Mouse (Mus musculus) embryo, embryonic 10.5 days (tissue): ENCODE results near the gene Slc36a3.

Experiments used
- DNase-seq: peaks from one replicate; pipeline ENCODE4 v3.0.0-alpha.2; 2015; ENCODE audit warnings: low spot score

Slc36a3 gene

GRCm38 (mm10) chr11:55151608-55152007 is at the start of gene Slc36a3:
TSS of gene Slc36a3 (minus strand) at chr11:55151708.
- DNase-seq: no peak

GRCm38 (mm10) chr11:55197740-55198510 is 46.4 kb upstream of the Slc36a3 start:
- no peak for DNase-seq

DNA sequence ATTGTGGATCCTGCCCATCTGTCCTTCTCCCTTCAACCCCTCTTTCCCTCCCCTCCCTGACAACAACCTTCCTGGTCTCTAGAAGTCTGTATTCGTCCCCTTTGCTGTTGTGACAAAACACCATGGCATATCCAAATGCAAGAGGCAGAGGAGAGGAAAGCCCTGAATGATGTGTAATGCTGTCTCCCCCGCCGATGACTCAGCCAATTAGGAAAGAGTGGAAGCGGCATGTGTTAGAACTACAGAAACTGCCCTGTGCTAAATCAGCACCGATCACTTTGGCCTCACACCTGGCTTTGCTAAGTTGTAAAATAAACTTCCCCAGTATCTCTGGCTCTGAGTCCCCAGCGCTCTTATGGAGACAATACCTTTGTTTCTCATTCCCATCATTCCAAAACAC is 45.6 kb upstream of the Slc36a3 start:
- no peak for DNase-seq

DNA sequence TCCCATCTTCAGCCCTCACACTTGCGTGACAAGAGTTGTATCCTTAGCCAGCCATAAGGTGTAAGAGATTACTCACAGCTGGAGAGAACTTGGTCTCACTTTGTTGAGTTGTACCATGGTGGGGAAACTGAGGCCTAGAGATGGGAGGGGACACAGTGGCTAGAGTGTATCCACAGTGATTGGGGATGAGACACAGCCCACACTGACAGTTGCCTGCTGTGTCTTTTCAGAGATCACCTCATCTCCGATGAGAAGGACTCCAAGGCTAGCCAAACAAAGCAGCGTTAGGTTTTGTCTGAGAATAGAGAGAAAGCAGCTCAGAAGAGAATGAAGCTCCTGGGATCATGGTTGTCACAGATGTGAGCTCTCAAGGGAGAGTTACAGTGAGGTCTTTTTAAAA is 38.7 kb upstream of the Slc36a3 start:
- DNase-seq: no peak

DNA sequence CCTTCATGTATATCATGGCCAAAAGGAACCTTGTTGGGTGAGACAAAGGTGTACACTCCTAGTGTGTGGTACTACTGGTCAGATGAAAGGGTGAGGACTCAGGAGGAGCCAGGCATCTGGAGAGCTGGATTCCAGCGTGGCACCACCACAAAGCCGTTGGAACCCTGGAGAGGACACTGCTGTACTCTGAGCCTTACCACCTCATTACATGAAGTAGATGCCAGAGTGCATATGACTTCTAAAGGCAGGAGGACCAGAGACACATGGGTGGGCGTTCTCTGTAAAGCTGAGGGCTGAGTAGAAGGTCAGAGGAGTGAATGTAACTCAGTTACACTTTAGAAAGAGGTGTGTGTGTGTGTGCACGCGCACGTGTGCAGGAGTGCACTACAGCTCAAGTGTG is 36.3 kb upstream of the Slc36a3 start:
- DNase-seq: no peak

DNA sequence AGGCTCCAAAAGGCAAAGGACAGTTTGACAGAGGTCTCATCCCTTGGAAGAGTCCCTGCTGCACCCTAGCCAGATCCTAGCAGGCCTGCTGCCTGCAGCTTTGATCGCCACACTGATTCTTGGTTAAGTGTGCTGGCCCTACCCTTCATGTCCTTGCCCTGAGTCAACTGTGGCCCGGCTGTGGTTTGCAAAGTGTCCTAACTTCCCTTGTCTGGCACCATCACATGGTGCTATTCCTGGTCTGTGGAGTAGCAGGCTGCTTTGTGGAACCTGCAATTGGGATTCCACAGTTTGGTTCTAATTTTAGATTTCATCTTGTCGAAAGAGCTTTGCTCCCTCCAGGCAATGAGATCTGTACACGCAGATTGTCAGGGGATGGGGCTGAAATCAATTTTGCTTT is 35.8 kb upstream of the Slc36a3 start:
- no peak for DNase-seq

GRCm38 (mm10) chr11:55184733-55185291 is 33.3 kb upstream of the Slc36a3 start, which contains the start of gene Slc36a2:
TSS of gene Slc36a2 (minus strand) at chr11:55185077.
- DNase-seq: peak; percentile 23

DNA sequence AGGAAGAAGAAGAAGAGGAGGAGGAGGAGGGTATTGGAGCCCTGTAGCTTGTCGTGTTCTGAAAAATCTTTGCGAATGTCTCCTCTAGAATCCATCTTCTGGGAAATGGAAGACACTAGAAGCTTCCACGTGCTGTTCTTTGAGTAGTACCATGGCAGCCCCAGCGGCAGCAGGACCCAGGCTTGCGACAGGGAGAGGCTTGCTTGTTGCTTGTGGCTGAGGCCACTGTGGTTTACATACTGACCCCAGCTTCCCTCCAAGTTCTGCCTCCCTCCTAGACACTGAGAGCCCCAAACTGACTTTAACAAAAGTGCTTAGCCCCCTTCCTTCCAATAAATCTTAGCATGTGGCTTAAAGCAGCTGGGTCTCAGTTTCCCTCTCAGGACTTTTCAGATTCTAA is 32.7 kb upstream of the Slc36a3 start:
- DNase-seq: no peak

GRCm38 (mm10) chr11:55183124-55183523 is 31.6 kb upstream of the Slc36a3 start:
- DNase-seq: no peak

- DNase-seq: no peak
These were observed 28.3 kb upstream of the Slc36a3 start for GRCm38 (mm10) chr11:55179856-55180255.

DNA sequence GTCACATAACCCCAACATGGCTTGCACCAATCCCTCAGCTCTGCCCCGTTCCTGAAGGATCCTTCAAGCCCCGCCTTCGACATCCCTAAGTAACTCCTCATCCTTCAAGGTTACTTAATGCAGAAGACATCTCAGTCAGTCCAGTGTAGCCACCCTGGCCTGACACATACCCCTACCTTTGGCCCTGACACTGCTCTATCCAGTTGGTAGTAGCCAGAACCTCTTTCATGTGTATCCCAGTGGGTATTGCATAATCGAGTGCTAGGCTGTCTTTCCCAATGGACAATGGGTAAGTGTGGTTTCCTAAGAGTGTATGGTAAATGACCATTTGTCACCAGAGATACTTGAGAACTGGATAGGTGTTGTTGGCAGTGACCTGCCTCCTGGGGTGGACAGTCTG is 27.3 kb upstream of the Slc36a3 start:
- no peak for DNase-seq

DNA sequence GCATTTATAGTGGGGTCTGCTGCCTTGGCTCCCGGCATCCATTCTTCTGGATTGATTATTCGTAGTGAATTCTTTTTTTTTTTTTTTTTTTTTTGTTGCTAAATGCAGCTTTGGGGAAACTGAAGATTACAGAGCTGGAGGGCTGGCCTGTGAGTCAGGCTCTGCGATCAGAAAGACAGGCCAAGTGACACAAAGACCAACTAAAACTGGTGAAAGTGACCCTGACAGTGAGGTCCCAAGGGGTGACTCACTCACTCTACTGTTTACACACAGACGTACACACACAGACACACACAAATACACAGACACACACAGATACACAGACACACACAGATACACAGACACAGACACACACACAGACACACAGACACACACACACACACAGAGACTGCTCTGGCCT is 19.0 kb upstream of the Slc36a3 start:
- no peak for DNase-seq

DNA sequence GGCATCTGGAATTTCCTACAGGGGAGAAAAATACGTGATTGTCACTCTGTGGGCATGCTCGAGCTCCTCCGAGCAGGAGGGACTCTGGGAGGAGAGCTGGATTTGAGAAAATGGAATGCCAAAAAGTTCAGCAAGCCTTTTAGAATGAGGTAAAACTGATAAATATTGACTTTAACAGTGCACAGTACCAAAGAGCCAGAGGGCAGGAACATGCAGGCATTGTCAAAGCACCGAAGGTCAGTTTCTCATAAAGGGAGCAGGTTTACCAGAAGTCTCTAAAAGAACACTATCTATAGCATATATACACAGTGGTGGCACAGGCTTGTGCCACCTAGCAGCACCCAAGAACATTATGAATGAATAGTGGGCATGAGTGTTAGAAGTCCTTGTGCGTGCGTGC is 17.4 kb upstream of the Slc36a3 start:
- DNase-seq: no peak

DNA sequence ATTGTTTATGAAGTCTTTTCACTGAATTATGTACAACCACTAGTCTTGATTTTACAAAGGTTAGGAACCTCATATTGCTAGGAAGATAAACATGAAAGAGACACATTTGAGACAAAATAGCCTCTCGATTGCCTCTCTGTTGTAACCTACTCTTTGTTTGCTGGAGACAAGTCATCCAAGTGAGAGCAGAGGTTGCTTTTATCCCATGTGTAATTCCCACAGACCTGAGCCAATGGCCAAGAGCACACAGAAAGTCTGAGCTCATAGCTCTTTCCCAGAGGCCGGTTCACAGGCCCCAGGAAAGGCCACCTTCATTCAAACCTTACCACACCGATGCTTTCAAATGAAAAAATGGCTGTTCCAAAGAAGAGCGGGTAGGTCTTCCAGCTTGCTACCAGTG is 17.0 kb upstream of the Slc36a3 start:
- DNase-seq: no peak

GRCm38 (mm10) chr11:55165748-55166147 is 14.2 kb upstream of the Slc36a3 start:
- no peak for DNase-seq

GRCm38 (mm10) chr11:55164723-55165122 is 13.2 kb upstream of the Slc36a3 start:
- peak; percentile 58 for DNase-seq

GRCm38 (mm10) chr11:55162670-55163069 is 11.2 kb upstream of the Slc36a3 start:
- peak; percentile 61 for DNase-seq

DNA sequence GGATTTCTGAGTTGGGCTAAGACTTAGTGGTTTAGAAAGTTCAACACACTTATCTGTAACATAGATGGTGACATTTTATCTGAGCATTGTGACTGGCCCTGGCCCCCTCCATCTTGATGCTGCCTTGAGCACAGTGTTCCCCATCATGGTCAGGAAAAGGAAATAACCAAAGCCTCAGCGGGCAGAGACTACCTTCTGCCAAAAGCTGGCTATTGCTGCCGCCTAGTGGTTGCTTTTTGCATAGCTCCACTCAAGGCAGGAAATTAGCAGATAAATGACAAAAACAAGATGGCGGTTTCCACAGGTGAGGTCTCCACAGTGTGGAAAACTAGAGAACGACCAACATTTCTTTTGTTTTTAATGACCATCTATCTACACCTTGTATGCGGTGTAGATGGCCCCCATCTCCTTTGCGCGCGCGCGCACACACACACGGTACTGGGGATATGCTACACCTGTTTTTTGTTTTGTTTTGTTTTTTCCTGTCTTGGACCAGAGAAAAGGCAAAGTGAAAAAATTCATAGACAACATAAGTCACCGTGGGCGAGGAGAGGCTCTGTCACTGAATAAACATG is 7.4 kb upstream of the Slc36a3 start:
- peak; percentile 83 for DNase-seq

DNA sequence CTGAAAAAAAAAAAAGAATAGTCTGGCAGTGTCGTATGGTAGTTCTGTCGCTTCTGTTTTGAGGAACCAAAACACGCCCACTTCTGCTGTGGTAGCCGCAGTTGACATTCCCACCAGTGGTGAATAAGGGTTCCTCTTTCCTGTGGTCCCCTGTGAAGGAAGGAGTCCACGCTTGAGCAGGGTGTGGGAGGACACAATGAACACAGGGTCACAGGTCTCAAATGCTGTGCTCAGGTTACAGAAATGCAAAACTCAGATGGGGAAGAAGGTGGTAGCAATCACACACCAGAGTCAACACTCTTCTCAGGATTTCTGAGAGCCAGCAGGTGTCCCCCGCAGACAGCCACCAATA is 3.5 kb upstream of the Slc36a3 start:
- DNase-seq: no peak

DNA sequence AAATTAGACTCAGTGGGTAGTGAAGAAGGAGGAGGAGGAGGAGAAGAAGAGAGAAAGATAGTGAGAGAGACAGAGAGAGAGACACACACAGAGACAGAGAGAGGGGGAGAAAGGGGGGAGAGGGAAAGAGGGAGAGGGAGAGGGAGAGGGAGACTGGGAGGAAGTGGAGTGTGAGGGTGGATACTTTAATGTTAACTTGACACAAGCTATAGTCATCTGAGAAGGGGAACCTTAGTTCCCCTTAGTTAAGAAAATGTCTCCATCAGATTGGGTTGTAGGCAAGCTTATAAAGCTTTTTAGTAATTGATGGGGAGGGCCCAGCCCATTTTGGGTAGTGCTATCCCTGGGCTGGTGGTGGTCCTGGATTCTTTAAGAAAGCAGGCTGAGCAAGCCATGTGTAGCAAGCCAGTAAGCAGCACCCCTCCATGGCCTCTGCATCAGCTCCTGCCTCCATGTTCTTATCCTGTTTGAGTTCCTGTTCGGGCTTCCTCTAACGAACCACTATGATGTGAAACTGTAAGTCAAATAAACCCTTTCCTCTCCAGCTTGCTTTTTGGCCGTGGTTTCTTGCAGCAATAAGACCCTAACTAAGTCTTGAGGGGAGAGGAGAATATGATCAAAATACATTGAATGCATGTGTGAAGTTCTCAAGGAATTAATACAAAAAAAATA is 3.0 kb upstream of the Slc36a3 start:
- no peak for DNase-seq

DNA sequence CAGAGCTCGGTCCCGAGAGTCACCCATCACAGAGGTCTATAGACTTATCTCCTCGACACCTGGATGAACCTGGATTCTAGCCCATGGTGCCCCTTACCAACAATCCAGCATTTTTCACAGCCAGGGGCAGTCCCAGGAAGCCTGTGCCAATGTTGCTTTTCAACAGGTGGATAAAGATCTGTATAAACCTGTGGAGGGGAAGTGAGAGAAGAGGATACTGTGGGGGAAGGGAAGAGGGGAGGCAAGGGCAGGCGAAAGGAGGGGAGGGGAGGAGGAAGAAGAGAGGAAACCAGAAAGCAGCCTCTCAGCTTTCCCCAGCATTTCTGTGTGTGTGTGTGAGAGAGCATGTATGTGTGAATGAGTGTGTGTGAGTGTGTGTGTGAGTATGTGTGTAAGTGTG is 3.0 kb downstream of the Slc36a3 start:
- DNase-seq: no peak

- no peak for DNase-seq
These were observed 4.1 kb downstream of the Slc36a3 start for GRCm38 (mm10) chr11:55147423-55147822.

- DNase-seq: no peak
These were observed 4.7 kb downstream of the Slc36a3 start for GRCm38 (mm10) chr11:55146855-55147254.
